Mouse (Mus musculus): ENCODE results near the gene Acbd4.

GRCm38 (mm10) chr11:103053191-103054076 is 48.0 kb upstream of the Acbd4 start:
- TF ChIP-seq CTCF (IDR thresholded peaks at IDR 0.05 in 2 of 3, conservative IDR thresholded peaks at IDR 0.05 in 1 of 3; ENCODE audit: control insufficient read depth in 1 of 3, insufficient read depth in 1 of 3, low read depth in 2 of 3, low read length in 3 of 3, poor library complexity in 1 of 3, severe bottlenecking in 1 of 3) (no peak), MAFK (IDR thresholded peaks at IDR 0.05; ENCODE audit: borderline replicate concordance, low read depth, low read length) (no peak)

Measured in MEL (cell line).